Mouse (Mus musculus): ENCODE measurements at regions not wholly inside any gene's neighbourhood (a gene's known extent, or its start where the extent isn't known, plus 50 kb on each side); places are given as distances from the start of the nearest gene placed in this dataset.

- H3K36me3 ChIP-seq (replicated peaks) = no peaks in the 10 kb centered on the region
- H3K9me3 ChIP-seq = no peaks in the 10 kb centered on the region
- H3K4me2 ChIP-seq = no peak overlapping the region
- ATAC-seq (replicated peaks) = no peak
- H3K9ac ChIP-seq = no peak overlapping the region
- no peaks in the 10 kb centered on the region for H3K27me3 ChIP-seq (replicated peaks)
- H3K4me1 ChIP-seq = no peaks in the 10 kb centered on the region
- no peak overlapping the region for H3K4me3 ChIP-seq
- H3K27ac ChIP-seq = no peak overlapping the region
- 79% methylated on average over 4 of the region's 4 CpGs for WGBS
Observed at GRCm38 (mm10) chr15:93846797-93847196, 251.1 kb upstream of the Prickle1 start.

- no peak for ATAC-seq (replicated peaks)
- Histone ChIP-seq H3K4me3 (no peak overlapping the region), H3K27ac (no peak overlapping the region), H3K9me3 (no peaks in the 10 kb centered on the region), H3K4me2 (no peak overlapping the region), H3K27me3 (replicated peaks) (no peaks in the 10 kb centered on the region), H3K36me3 (replicated peaks) (no peaks in the 10 kb centered on the region), H3K9ac (no peak overlapping the region), H3K4me1 (no peaks in the 10 kb centered on the region)
- WGBS = 88% methylated on average over 6 of the region's 6 CpGs
Observed at GRCm38 (mm10) chr15:93845801-93846200, 250.1 kb upstream of the Prickle1 start.

- ATAC-seq (replicated peaks) = no peak
- Histone ChIP-seq H3K27me3 (replicated peaks) (no peaks in the 10 kb centered on the region), H3K4me3 (no peak overlapping the region), H3K4me1 (no peaks in the 10 kb centered on the region), H3K27ac (no peak overlapping the region), H3K4me2 (no peak overlapping the region), H3K36me3 (replicated peaks) (no peaks in the 10 kb centered on the region), H3K9ac (no peak overlapping the region), H3K9me3 (no peaks in the 10 kb centered on the region)
- 89% methylated on average over 1 of the region's 1 CpGs for WGBS
Observed at GRCm38 (mm10) chr15:93832956-93833355, 237.3 kb upstream of the Prickle1 start.

- Histone ChIP-seq H3K36me3 (replicated peaks) (no peaks in the 10 kb centered on the region), H3K9ac (no peak overlapping the region), H3K27me3 (replicated peaks) (no peaks in the 10 kb centered on the region), H3K4me1 (no peaks in the 10 kb centered on the region), H3K4me3 (no peak overlapping the region), H3K4me2 (no peak overlapping the region), H3K27ac (no peak overlapping the region), H3K9me3 (no peaks in the 10 kb centered on the region)
- ATAC-seq (replicated peaks) = no peak
- 86% methylated on average over 14 of the region's 14 CpGs for WGBS
Observed at GRCm38 (mm10) chr15:93832431-93832936, 236.8 kb upstream of the Prickle1 start.

GRCm38 (mm10) chr15:93831148-93831547 is 235.5 kb upstream of the Prickle1 start:
- H3K36me3 ChIP-seq (replicated peaks) = no peaks in the 10 kb centered on the region
- no peak overlapping the region for H3K9ac ChIP-seq
- no peak overlapping the region for H3K27ac ChIP-seq
- 86% methylated on average over 3 of the region's 3 CpGs for WGBS
- no peak overlapping the region for H3K4me3 ChIP-seq
- no peaks in the 10 kb centered on the region for H3K27me3 ChIP-seq (replicated peaks)
- H3K4me2 ChIP-seq = no peak overlapping the region
- H3K9me3 ChIP-seq = no peaks in the 10 kb centered on the region
- no peaks in the 10 kb centered on the region for H3K4me1 ChIP-seq
- ATAC-seq (replicated peaks) = no peak

- Histone ChIP-seq H3K9ac (no peak overlapping the region), H3K27me3 (replicated peaks) (no peaks in the 10 kb centered on the region), H3K9me3 (no peaks in the 10 kb centered on the region), H3K4me3 (no peak overlapping the region), H3K4me1 (peaks cover 5% of the 10 kb centered on the region; the same call in 1 of the 2 replicates), H3K27ac (no peak overlapping the region), H3K4me2 (peak overlapping the region; percentile 14; the same call in 1 of the 2 replicates), H3K36me3 (replicated peaks) (no peaks in the 10 kb centered on the region)
- no peak for ATAC-seq (replicated peaks)
- 67% methylated on average over 28 of the region's 28 CpGs for WGBS
Observed at GRCm38 (mm10) chr15:93824729-93825694, 229.3 kb upstream of the Prickle1 start.

GRCm38 (mm10) chr15:93821236-93821635 is 225.5 kb upstream of the Prickle1 start:
- no peak overlapping the region for H3K4me3 ChIP-seq
- no peaks in the 10 kb centered on the region for H3K36me3 ChIP-seq (replicated peaks)
- no peak overlapping the region for H3K4me2 ChIP-seq
- no peaks in the 10 kb centered on the region for H3K27me3 ChIP-seq (replicated peaks)
- H3K27ac ChIP-seq = no peak overlapping the region
- peaks cover 5% of the 10 kb centered on the region; the same call in 1 of the 2 replicates for H3K4me1 ChIP-seq
- WGBS = 85% methylated on average over 6 of the region's 6 CpGs
- no peak overlapping the region for H3K9ac ChIP-seq
- ATAC-seq (replicated peaks) = no peak
- no peaks in the 10 kb centered on the region for H3K9me3 ChIP-seq

GRCm38 (mm10) chr15:93812011-93812410 is 216.3 kb upstream of the Prickle1 start:
- Histone ChIP-seq H3K36me3 (replicated peaks) (no peaks in the 10 kb centered on the region), H3K4me1 (no peaks in the 10 kb centered on the region; the same call in 1 of the 2 replicates), H3K4me2 (no peak overlapping the region), H3K9me3 (no peaks in the 10 kb centered on the region), H3K27me3 (replicated peaks) (no peaks in the 10 kb centered on the region), H3K4me3 (no peak overlapping the region), H3K27ac (no peak overlapping the region), H3K9ac (no peak overlapping the region)
- WGBS = 79% methylated on average over 7 of the region's 7 CpGs
- ATAC-seq (replicated peaks) = no peak

- no peak overlapping the region for H3K9ac ChIP-seq
- H3K4me3 ChIP-seq = no peak overlapping the region
- H3K27me3 ChIP-seq (replicated peaks) = no peaks in the 10 kb centered on the region
- no peak overlapping the region for H3K27ac ChIP-seq
- H3K9me3 ChIP-seq = no peaks in the 10 kb centered on the region
- H3K36me3 ChIP-seq (replicated peaks) = no peaks in the 10 kb centered on the region
- no peaks in the 10 kb centered on the region; the same call in 1 of the 2 replicates for H3K4me1 ChIP-seq
- H3K4me2 ChIP-seq = no peak overlapping the region
- 88% methylated on average over 8 of the region's 8 CpGs for WGBS
- ATAC-seq (replicated peaks) = no peak
Observed at GRCm38 (mm10) chr15:93807993-93808392, 212.3 kb upstream of the Prickle1 start.

GRCm38 (mm10) chr15:93807505-93807904 is 211.8 kb upstream of the Prickle1 start:
- H3K9me3 ChIP-seq = no peaks in the 10 kb centered on the region
- H3K36me3 ChIP-seq (replicated peaks) = no peaks in the 10 kb centered on the region
- no peak for ATAC-seq (replicated peaks)
- no peaks in the 10 kb centered on the region; the same call in 1 of the 2 replicates for H3K4me1 ChIP-seq
- WGBS = 89% methylated on average over 8 of the region's 8 CpGs
- no peak overlapping the region for H3K27ac ChIP-seq
- H3K4me2 ChIP-seq = no peak overlapping the region
- no peak overlapping the region for H3K4me3 ChIP-seq
- no peaks in the 10 kb centered on the region for H3K27me3 ChIP-seq (replicated peaks)
- H3K9ac ChIP-seq = no peak overlapping the region

- no peak overlapping the region for H3K9ac ChIP-seq
- WGBS = 90% methylated on average over 9 of the region's 9 CpGs
- no peaks in the 10 kb centered on the region for H3K36me3 ChIP-seq (replicated peaks)
- no peaks in the 10 kb centered on the region for H3K9me3 ChIP-seq
- no peak for ATAC-seq (replicated peaks)
- H3K4me3 ChIP-seq = no peak overlapping the region
- H3K27ac ChIP-seq = no peak overlapping the region
- H3K27me3 ChIP-seq (replicated peaks) = no peaks in the 10 kb centered on the region
- H3K4me2 ChIP-seq = no peak overlapping the region
- H3K4me1 ChIP-seq = no peaks in the 10 kb centered on the region
Observed at GRCm38 (mm10) chr15:93804703-93805102, 209.0 kb upstream of the Prickle1 start.

GRCm38 (mm10) chr15:93790531-93790930 is 194.8 kb upstream of the Prickle1 start:
- no peak overlapping the region for H3K27ac ChIP-seq
- no peak overlapping the region for H3K9ac ChIP-seq
- H3K27me3 ChIP-seq (replicated peaks) = no peaks in the 10 kb centered on the region
- no peaks in the 10 kb centered on the region for H3K36me3 ChIP-seq (replicated peaks)
- no peak overlapping the region for H3K4me3 ChIP-seq
- H3K4me1 ChIP-seq = no peaks in the 10 kb centered on the region
- 86% methylated on average over 9 of the region's 9 CpGs for WGBS
- H3K9me3 ChIP-seq = no peaks in the 10 kb centered on the region
- no peak for ATAC-seq (replicated peaks)
- no peak overlapping the region for H3K4me2 ChIP-seq

GRCm38 (mm10) chr15:93789762-93790161 is 194.1 kb upstream of the Prickle1 start:
- H3K4me2 ChIP-seq = no peak overlapping the region
- ATAC-seq (replicated peaks) = no peak
- H3K27ac ChIP-seq = no peak overlapping the region
- 73% methylated on average over 3 of the region's 3 CpGs for WGBS
- no peaks in the 10 kb centered on the region for H3K9me3 ChIP-seq
- no peaks in the 10 kb centered on the region for H3K4me1 ChIP-seq
- H3K27me3 ChIP-seq (replicated peaks) = no peaks in the 10 kb centered on the region
- no peaks in the 10 kb centered on the region for H3K36me3 ChIP-seq (replicated peaks)
- H3K4me3 ChIP-seq = no peak overlapping the region
- H3K9ac ChIP-seq = no peak overlapping the region
